Mouse (Mus musculus) forebrain, embryonic 13.5 days (tissue): Measurements from ENCODE around the gene Fmo2. TPM values are rescaled to one million over a fixed set of nuclear protein-coding genes. Genes with fewer than 3 reads are reported as not detected.
A peak's percentile ranks its signal among the peaks of the same experiment; 100 is the strongest.

ENCODE experiments used
- ATAC-seq: fragments of 200-750 bp; cut with Nextera tagmentation; 2 replicates; pipeline ENCODE4 v1.8.0; 2017
- H3K27ac ChIP-seq: fragments of 300-500 bp; sonication (generic); 2 replicates; pipeline ENCODE4 v1.5.1; 2015; ENCODE audit warnings: inconsistent platforms, mild to moderate bottlenecking, moderate library complexity
- H3K27me3 ChIP-seq: fragments of 300-500 bp; sonication (generic); 2 replicates; pipeline ENCODE4 v1.6.1; 2015; ENCODE audit warnings: mild to moderate bottlenecking, inconsistent platforms
- H3K36me3 ChIP-seq: fragments of 300-500 bp; sonication (generic); 2 replicates; pipeline ENCODE4 v1.6.1; 2015; ENCODE audit warnings: mild to moderate bottlenecking, inconsistent platforms; ENCODE audit not compliant: poor library complexity, severe bottlenecking
- H3K4me1 ChIP-seq: fragments of 300-500 bp; sonication (generic); 2 replicates; pipeline ENCODE4 v1.6.1; 2015; ENCODE audit warnings: inconsistent platforms
- H3K4me2 ChIP-seq: fragments of 300-500 bp; sonication (generic); 2 replicates; pipeline ENCODE4 v1.6.1; 2015; ENCODE audit warnings: inconsistent platforms, mild to moderate bottlenecking, moderate library complexity
- H3K4me3 ChIP-seq: fragments of 300-500 bp; sonication (generic); 2 replicates; pipeline ENCODE4 v1.5.1; 2015; ENCODE audit warnings: mild to moderate bottlenecking, inconsistent platforms
- H3K9ac ChIP-seq: fragments of 300-500 bp; sonication (generic); 2 replicates; pipeline ENCODE4 v1.6.1; 2015; ENCODE audit warnings: mild to moderate bottlenecking, inconsistent platforms
- H3K9me3 ChIP-seq: fragments of 300-500 bp; sonication (generic); replicated peaks from 2 replicates; pipeline ENCODE4 v1.6.1; 2016; ENCODE audit warnings: inconsistent platforms
- WGBS: fragments of 180-500 bp; shearing (Covaris S2); methylation state at CpG from one replicate; pipeline ENCODE4 v1.1.7; 2015; 5-methylcytosine and 5-hydroxymethylcytosine counted together
- polyA plus RNA-seq: library from polyadenylated mRNA; unstranded; fragments of >200 nt; fragmentation: Nextera tagmentation; extraction: Ambion mirVana; gene quantifications from 2 replicates; pipeline ENCODE4 v1.2.1, GENCODE M21; 2015

Gene Fmo2
- polyA plus RNA-seq: 0.09 TPM in 1 of 2 replicates, not detected in the other

DNA sequence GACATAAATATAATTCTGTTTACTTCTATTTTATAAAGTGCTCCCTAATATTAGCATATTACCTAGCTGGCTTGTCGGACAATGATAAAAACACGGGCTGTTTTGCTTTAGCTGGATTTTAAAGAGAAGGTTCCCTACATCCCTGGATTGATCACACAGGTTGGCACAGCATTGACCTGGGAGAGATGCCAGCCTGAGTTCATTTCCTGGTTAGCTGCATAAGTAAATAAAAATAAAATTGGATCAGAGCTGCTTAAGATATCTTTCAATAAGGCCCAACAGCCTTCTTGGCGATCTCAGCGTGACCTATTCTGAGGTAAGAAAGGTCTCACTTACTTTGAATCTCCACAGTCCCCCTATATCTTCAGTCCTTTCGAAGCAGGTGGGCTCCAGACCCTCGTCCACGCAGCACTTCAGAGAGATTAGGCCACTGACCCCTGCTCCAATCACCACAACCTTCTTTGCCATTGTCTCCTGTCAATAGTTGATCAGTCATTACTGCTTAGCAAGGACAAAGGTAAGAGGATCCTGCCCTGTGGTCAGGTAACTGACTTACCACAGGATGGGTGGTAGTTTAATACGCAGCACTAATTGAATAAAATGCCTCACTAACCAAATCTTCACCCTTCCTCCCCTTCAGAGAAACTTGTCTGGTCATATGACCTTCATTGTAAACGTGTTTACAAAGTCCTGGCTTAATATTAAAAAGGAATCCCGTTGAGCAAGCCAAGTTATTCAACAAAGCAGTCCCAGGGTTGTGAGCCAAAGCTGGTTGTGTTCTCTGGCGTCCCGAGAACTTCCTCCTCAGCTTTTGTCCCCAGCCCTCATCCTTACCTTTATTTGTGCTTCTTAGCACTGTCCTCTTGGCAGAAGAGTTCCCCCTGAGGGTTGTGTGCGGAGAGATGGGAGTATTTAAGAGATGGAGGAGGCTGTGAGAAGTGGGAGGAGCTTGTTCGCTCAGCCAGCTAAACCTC is at the start of gene Fmo2:
TSS of gene Fmo2 (minus strand) at position 889 of the 974 bp plus-strand sequence.
- 0 out of 2 replicates have a peak, but pooled peaks cover 6% of the 10 kb centered on the region for H3K4me1 ChIP-seq
- H3K9me3 ChIP-seq: no peaks in the 10 kb centered on the region

GRCm38 (mm10) chr1:162947934-162948333 is 49.4 kb upstream of the Fmo2 start:
- Histone ChIP-seq H3K4me3 (no peak overlapping the region), H3K9me3 (no peaks in the 10 kb centered on the region), H3K4me2 (no peak overlapping the region), H3K27ac (no peak overlapping the region), H3K36me3 (no peaks in the 10 kb centered on the region), H3K27me3 (no peaks in the 10 kb centered on the region), H3K9ac (no peak overlapping the region), H3K4me1 (no peaks in the 10 kb centered on the region)
- WGBS: 89% methylated on average over 6 of the region's 6 CpGs
- ATAC-seq: no peak; the same call in 1 of the 2 replicates

More for the DNA sequence above, at the start of gene Fmo2:
- Histone ChIP-seq H3K4me3 (no peak within 1 kb of the TSS), H3K4me2 (no peak within 1 kb of the TSS), H3K27me3 (no peaks in the 10 kb centered on the region), H3K9ac (no peak within 1 kb of the TSS), H3K27ac (no peak within 1 kb of the TSS), H3K36me3 (no peaks in the 10 kb centered on the region)
- 59% methylated on average over 14 of the region's 14 CpGs for WGBS
- ATAC-seq: no peak

GRCm38 (mm10) chr1:162946837-162947558 is 48.5 kb upstream of the Fmo2 start:
- no peak overlapping the region for H3K27ac ChIP-seq
- no peaks in the 10 kb centered on the region for H3K27me3 ChIP-seq
- no peaks in the 10 kb centered on the region for H3K4me1 ChIP-seq
- WGBS: 75% methylated on average over 4 of the region's 4 CpGs
- H3K4me3 ChIP-seq: no peak overlapping the region
- peak; percentile 38; the same call in 1 of the 2 replicates for ATAC-seq
- H3K9ac ChIP-seq: no peak overlapping the region
- no peaks in the 10 kb centered on the region for H3K36me3 ChIP-seq
- no peaks in the 10 kb centered on the region for H3K9me3 ChIP-seq
- no peak overlapping the region for H3K4me2 ChIP-seq

- no peak for ATAC-seq
- H3K9me3 ChIP-seq: no peaks in the 10 kb centered on the region
- no peak overlapping the region for H3K27ac ChIP-seq
- no peaks in the 10 kb centered on the region for H3K27me3 ChIP-seq
- H3K36me3 ChIP-seq: no peaks in the 10 kb centered on the region
- no peaks in the 10 kb centered on the region for H3K4me1 ChIP-seq
- 81% methylated on average over 6 of the region's 6 CpGs for WGBS
- H3K4me3 ChIP-seq: no peak overlapping the region
- no peak overlapping the region for H3K9ac ChIP-seq
- H3K4me2 ChIP-seq: no peak overlapping the region
Observed at GRCm38 (mm10) chr1:162943700-162944099, 45.2 kb upstream of the Fmo2 start.

DNA sequence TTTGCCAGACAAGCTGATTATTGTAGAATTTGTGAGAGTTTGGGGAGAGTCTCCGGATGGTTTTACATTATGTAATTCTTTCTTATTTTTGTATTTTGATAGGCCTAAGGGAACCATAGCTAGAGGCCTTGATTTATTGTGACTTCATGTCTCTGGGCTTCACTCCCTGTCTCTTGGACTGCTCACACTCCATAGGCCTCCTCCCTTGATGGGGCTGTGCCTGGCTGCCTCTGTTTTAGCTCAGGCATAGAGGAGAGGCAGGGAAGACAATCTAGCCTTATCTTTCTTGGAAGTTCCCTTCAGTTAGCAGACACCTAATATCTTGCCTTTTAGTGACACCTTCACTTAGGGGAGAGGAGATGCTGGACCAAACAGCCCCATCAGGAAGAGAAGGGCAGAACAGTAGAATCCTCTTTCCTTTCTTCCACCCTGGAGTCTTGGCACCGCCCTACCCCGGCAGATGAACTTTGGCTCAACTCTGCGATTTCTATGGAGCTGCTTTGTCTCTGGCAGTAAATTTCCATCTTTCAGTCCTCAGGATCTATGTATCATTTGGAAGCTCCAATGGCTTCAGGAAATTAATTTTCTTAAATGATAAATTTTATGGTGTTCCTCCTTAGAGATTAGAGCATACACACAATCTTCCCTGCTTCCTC is 40.3 kb upstream of the Fmo2 start:
- no peaks in the 10 kb centered on the region for H3K27me3 ChIP-seq
- no peak overlapping the region for H3K9ac ChIP-seq
- H3K4me3 ChIP-seq: no peak overlapping the region
- no peaks in the 10 kb centered on the region for H3K9me3 ChIP-seq
- no peaks in the 10 kb centered on the region for H3K4me1 ChIP-seq
- no peak overlapping the region for H3K27ac ChIP-seq
- H3K36me3 ChIP-seq: no peaks in the 10 kb centered on the region
- 91% methylated on average over 4 of the region's 4 CpGs for WGBS
- no peak overlapping the region for H3K4me2 ChIP-seq
- ATAC-seq: no peak

DNA sequence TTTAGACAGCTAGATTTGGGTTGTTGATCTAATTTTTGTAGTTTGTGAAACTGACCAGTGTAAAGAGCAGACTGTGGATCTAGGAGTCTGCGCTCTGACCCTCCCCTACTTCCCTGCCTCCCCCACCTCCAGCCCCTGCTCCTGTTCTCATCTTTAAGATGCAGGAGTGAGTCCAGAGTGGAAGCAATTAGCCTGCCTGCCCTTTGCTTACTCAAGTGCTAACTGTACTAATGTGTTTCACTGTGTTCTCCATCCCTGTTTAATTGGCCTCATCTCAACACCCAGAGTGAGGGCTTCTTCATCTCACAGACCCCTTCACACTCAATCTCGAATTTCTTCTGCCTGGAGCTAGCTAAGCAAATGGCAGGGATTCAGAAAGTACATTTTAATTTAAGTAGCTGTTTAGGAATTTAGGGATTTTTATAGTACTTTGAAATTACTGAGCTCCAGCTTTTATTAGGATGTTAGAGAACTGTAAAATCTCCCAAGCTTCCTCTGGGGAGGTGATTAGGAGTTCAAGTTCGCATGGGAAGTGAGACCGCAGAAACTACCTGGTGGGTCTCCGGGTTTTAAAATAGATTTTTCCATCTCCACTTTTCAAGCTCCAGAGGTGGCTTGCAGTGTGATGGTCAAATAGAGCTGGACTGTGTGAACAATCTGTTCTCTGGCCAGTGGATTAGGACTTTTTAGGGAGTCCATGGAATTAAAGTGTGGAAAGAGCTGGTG is 39.6 kb upstream of the Fmo2 start:
- 77% methylated on average over 5 of the region's 5 CpGs for WGBS
- no peak for ATAC-seq
- H3K4me1 ChIP-seq: no peaks in the 10 kb centered on the region
- no peak overlapping the region for H3K4me3 ChIP-seq
- no peak overlapping the region for H3K4me2 ChIP-seq
- no peak overlapping the region for H3K27ac ChIP-seq
- no peaks in the 10 kb centered on the region for H3K9me3 ChIP-seq
- H3K27me3 ChIP-seq: no peaks in the 10 kb centered on the region
- no peak overlapping the region for H3K9ac ChIP-seq
- no peaks in the 10 kb centered on the region for H3K36me3 ChIP-seq

- Histone ChIP-seq H3K4me1 (no peaks in the 10 kb centered on the region), H3K27ac (no peak within 1 kb of the TSS), H3K4me2 (no peak within 1 kb of the TSS), H3K27me3 (no peaks in the 10 kb centered on the region), H3K36me3 (no peaks in the 10 kb centered on the region), H3K9ac (no peak within 1 kb of the TSS), H3K4me3 (no peak within 1 kb of the TSS), H3K9me3 (no peaks in the 10 kb centered on the region)
- ATAC-seq: no peak
- WGBS: 85% methylated on average over 6 of the region's 6 CpGs
Observed at GRCm38 (mm10) chr1:162937415-162937814, 38.9 kb upstream of the Fmo2 start, which contains the start of gene Fmo6. Gene Fmo6, minus strand, starts transcription at chr1:162937515.

DNA sequence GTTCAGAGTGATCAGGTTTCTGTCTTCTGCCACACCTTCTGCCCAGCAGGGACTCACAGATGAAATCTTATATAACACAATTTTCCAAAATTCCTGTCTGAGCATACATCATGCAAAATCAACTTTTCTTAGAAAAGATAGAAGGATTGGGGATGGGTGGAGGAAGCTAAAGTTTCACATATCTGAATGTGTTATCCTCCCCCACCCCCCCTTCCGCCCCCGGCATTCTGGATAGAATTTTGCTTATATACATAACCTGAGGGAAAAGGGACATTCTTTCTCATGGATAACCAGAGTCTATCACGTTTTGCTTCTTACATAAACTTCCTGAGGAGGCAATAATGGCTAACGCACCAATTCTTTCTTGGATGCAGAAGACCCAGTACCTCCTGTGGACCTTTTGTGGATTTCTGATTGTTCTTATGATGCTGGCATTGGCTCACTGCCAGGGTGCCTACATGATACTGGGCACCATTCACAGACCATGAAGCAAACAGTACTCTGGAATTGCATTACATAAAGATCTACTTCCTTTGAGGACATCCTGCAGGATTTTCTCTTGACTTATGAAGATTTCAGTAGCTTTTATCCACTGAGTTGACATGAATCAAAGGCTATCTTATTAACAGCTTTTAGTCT is 36.0 kb upstream of the Fmo2 start:
- H3K27me3 ChIP-seq: no peaks in the 10 kb centered on the region
- H3K4me3 ChIP-seq: no peak overlapping the region
- no peak overlapping the region for H3K9ac ChIP-seq
- ATAC-seq: no peak
- no peak overlapping the region for H3K4me2 ChIP-seq
- 76% methylated on average over 4 of the region's 4 CpGs for WGBS
- H3K4me1 ChIP-seq: no peaks in the 10 kb centered on the region
- H3K9me3 ChIP-seq: no peaks in the 10 kb centered on the region
- H3K27ac ChIP-seq: no peak overlapping the region
- H3K36me3 ChIP-seq: no peaks in the 10 kb centered on the region

- H3K4me3 ChIP-seq: no peak overlapping the region
- no peaks in the 10 kb centered on the region for H3K27me3 ChIP-seq
- no peak for ATAC-seq
- no peak overlapping the region for H3K27ac ChIP-seq
- no peaks in the 10 kb centered on the region for H3K36me3 ChIP-seq
- 92% methylated on average over 4 of the region's 4 CpGs for WGBS
- no peak overlapping the region for H3K9ac ChIP-seq
- no peaks in the 10 kb centered on the region for H3K4me1 ChIP-seq
- H3K9me3 ChIP-seq: no peaks in the 10 kb centered on the region
- H3K4me2 ChIP-seq: no peak overlapping the region
Observed at GRCm38 (mm10) chr1:162932386-162932785, 33.9 kb upstream of the Fmo2 start.

- H3K9ac ChIP-seq: no peak overlapping the region
- H3K4me2 ChIP-seq: no peak overlapping the region
- 85% methylated on average over 5 of the region's 5 CpGs for WGBS
- H3K9me3 ChIP-seq: no peaks in the 10 kb centered on the region
- H3K4me3 ChIP-seq: no peak overlapping the region
- no peaks in the 10 kb centered on the region for H3K4me1 ChIP-seq
- H3K36me3 ChIP-seq: no peaks in the 10 kb centered on the region
- H3K27ac ChIP-seq: no peak overlapping the region
- ATAC-seq: no peak
- no peaks in the 10 kb centered on the region for H3K27me3 ChIP-seq
Observed at GRCm38 (mm10) chr1:162931880-162932279, 33.4 kb upstream of the Fmo2 start.

DNA sequence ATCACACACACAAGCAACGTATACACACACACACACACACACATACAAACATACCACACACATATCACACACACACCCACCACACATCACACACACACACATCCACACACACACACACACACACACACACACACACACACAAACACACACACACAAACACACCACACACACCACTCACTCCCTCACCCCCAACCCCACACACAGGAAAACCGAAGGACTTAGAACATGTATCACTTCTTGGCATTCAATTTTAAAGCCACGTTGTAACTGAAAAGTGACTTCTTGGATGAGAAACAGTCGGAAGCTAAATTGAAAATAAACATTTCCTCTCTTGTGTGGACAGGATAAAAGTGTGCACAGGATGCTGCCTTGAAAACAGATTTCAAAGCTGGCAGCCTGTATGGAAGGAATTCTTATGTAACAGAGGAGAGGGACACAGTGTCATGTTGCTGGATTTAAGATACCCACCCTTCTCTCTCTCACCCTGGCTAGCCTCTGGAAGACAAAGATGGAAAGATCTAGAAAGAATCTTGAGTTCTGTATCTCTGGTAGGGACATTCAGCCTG is 32.9 kb upstream of the Fmo2 start:
- Histone ChIP-seq H3K36me3 (no peaks in the 10 kb centered on the region), H3K9ac (no peak overlapping the region), H3K4me3 (no peak overlapping the region), H3K4me1 (no peaks in the 10 kb centered on the region), H3K4me2 (no peak overlapping the region), H3K27ac (no peak overlapping the region), H3K9me3 (no peaks in the 10 kb centered on the region), H3K27me3 (no peaks in the 10 kb centered on the region)
- ATAC-seq: no peak
- 93% methylated on average over 4 of the region's 4 CpGs for WGBS
